Mouse (Mus musculus) forebrain, embryonic 14.5 days (tissue): ENCODE measurements around the gene Olfr1510. TPM values are rescaled to one million over a fixed set of nuclear protein-coding genes. Genes with fewer than 3 reads are reported as not detected.
"Not testable (repeated sequence)": the region's sequence is repeated elsewhere in the genome, so short reads cannot be mapped to it uniquely, and the experiment has no call there.

ENCODE experiments used
- ATAC-seq: fragments of 200-750 bp; cut with Nextera tagmentation; 2 replicates; pipeline ENCODE4 v1.8.0; 2017; ENCODE audit warnings: mild to moderate bottlenecking, moderate library complexity
- DNase-seq: peaks from one replicate; pipeline ENCODE4 v3.0.0-alpha.2; 2015; ENCODE audit warnings: low spot score
- H3K27ac ChIP-seq: fragments of 300-500 bp; sonication (generic); 2 replicates; pipeline ENCODE4 v1.5.1; 2014; ENCODE audit warnings: low read depth, mild to moderate bottlenecking, control low read depth, low read length, moderate library complexity
- H3K27me3 ChIP-seq: fragments of 300-500 bp; sonication (generic); replicated peaks from 2 replicates; pipeline ENCODE4 v1.6.1; 2014; ENCODE audit warnings: low read length, control low read depth, mixed read lengths; ENCODE audit not compliant: control insufficient read depth, insufficient read depth
- H3K36me3 ChIP-seq: fragments of 300-500 bp; sonication (generic); 2 replicates; pipeline ENCODE4 v1.6.1; 2014; ENCODE audit warnings: low read length, control low read depth; ENCODE audit not compliant: control insufficient read depth, insufficient read depth
- H3K4me1 ChIP-seq: fragments of 300-500 bp; sonication (generic); 2 replicates; pipeline ENCODE4 v1.6.1; 2014; ENCODE audit warnings: antibody characterized with exemption, low read length, control low read depth; ENCODE audit not compliant: control insufficient read depth, insufficient read depth
- H3K4me2 ChIP-seq: fragments of 300-500 bp; sonication (generic); 2 replicates; pipeline ENCODE4 v1.6.1; 2014; ENCODE audit warnings: mild to moderate bottlenecking, control low read depth, low read length
- H3K4me3 ChIP-seq: fragments of 300-500 bp; sonication (generic); 2 replicates; pipeline ENCODE4 v1.5.1; 2014; ENCODE audit warnings: low read depth, low read length, control low read depth
- H3K9ac ChIP-seq: fragments of 300-500 bp; sonication (generic); 2 replicates; pipeline ENCODE4 v1.6.1; 2014; ENCODE audit warnings: mild to moderate bottlenecking, low read length, control low read depth, moderate library complexity
- H3K9me3 ChIP-seq: fragments of 300-500 bp; sonication (generic); replicated peaks from 2 replicates; pipeline ENCODE4 v1.6.1; 2016; ENCODE audit warnings: low read length, control low read depth, mixed read lengths; ENCODE audit not compliant: control insufficient read depth
- WGBS: fragments of 180-500 bp; shearing (Covaris S2); extraction: QIAGEN DNeasy Blood & Tissue Kit; methylation state at CpG from one replicate; pipeline ENCODE4 v1.1.7; 2014; 5-methylcytosine and 5-hydroxymethylcytosine counted together
- polyA plus RNA-seq: library from polyadenylated mRNA; unstranded; fragments of >200 nt; fragmentation: Nextera tagmentation; extraction: Ambion mirVana; gene quantifications from 2 replicates; pipeline ENCODE4 v1.2.1, GENCODE M21; 2014

Gene Olfr1510
- polyA plus RNA-seq: not detected in 2 replicates

DNA sequence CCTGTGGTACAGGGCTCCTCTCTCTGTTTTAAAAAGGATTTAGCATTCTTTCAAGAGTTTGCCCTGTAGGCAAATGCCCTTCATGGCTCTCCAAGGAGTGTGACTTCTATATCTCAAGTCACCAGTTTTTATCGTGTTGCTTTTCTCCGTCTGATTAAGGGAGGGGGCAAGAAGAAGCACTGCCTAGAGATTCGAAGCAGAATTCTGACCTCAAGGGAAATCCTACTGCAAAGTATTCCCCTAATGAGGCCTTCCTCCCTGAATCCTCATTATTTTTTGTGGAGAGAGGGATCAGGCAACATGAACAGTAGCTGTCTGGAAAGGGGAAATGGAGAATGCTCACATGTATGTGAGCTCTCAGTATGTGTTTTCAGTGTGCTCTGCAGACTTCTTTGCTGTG is at the start of gene Olfr1510:
Gene Olfr1510 (minus strand): TSS at position 101 of the 400 bp plus-strand sequence.
- no peak for ATAC-seq
- 87% methylated on average over 3 of the region's 3 CpGs for WGBS
- no peaks in the 10 kb centered on the region for H3K27me3 ChIP-seq

DNA sequence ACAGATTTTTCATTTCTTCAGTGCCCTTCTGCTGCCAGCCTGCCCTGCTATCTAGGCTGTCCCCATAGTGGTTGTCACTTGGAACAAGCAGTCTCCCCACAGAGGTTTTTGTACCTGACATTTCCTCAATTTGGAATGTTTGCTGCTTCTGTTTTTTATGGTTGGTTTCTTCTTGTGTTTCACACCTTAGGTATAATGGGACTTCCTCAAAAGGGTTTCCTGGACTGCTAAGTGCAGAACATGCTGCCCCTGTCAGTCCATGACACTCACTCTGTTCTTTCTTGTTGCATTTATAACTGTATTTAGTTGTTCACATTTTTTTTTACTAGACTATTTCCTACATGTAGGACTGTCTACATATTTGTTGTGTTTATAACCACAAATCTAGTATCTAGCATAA is 47.8 kb upstream of the Olfr1510 start:
- H3K4me3 ChIP-seq: no peak overlapping the region
- no peaks in the 10 kb centered on the region for H3K27me3 ChIP-seq
- no peaks in the 10 kb centered on the region for H3K9me3 ChIP-seq
- no peaks in the 10 kb centered on the region for H3K36me3 ChIP-seq
- no peak overlapping the region for H3K9ac ChIP-seq
- H3K4me2 ChIP-seq: no peak overlapping the region
- no peak overlapping the region for H3K27ac ChIP-seq
- ATAC-seq (no peak), DNase-seq (no peak)
- H3K4me1 ChIP-seq: no peaks in the 10 kb centered on the region

More for the DNA sequence above, at the start of gene Olfr1510:
- Histone ChIP-seq H3K4me1 (no peaks in the 10 kb centered on the region), H3K9ac (no peak within 1 kb of the TSS), H3K36me3 (no peaks in the 10 kb centered on the region), H3K9me3 (no peaks in the 10 kb centered on the region), H3K27ac (no peak within 1 kb of the TSS), H3K4me2 (no peak within 1 kb of the TSS), H3K4me3 (no peak within 1 kb of the TSS)
- no peak for DNase-seq

DNA sequence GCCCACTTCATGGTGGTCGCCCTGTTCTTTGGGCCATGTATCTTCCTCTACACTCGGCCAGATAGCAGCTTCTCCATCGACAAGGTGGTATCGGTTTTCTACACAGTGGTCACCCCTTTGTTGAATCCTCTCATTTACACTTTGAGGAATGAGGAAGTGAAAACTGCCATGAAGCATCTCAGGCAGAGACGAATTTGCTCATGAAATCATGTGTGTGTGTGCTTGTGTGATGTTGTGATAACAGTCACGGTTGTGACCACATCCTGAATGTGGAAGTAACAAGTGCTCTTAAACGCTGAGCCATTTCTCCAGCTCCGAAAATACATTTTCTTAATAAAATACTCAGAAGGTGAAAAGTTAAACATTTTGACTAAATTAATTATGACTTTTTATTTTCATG is 37.0 kb upstream of the Olfr1510 start:
- Histone ChIP-seq H3K4me3 (no peak overlapping the region), H3K9ac (no peak overlapping the region), H3K27ac (no peak overlapping the region), H3K36me3 (no peaks in the 10 kb centered on the region), H3K27me3 (no peaks in the 10 kb centered on the region), H3K9me3 (no peaks in the 10 kb centered on the region), H3K4me1 (no peaks in the 10 kb centered on the region), H3K4me2 (no peak overlapping the region)
- ATAC-seq: no peak
- DNase-seq: no peak
- WGBS: 94% methylated on average over 8 of the region's 8 CpGs

DNA sequence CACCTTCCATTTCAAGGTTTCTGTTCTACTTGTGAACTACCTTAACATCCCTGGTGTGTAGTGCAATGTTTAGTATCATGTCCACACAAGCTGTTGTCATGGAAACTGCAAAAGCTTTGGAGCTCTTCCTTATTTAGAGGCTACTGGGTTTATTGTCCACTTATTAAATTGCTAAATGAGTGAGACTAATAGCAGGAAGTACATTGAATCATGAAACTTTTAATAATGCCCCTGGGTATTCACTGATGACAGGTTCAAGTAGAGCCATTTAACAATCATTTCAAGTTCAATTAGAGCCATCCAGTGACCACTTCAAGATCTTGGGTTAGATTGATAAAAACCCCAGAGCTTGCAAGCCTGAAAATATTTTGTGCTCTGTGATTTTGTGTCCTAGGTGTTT is 28.5 kb upstream of the Olfr1510 start, which contains the start of gene Olfr1509:
Gene Olfr1509 (plus strand): TSS at position 301 of the 400 bp plus-strand sequence.
- no peak within 1 kb of the TSS for H3K4me2 ChIP-seq
- no peak within 1 kb of the TSS for H3K4me3 ChIP-seq
- no peaks in the 10 kb centered on the region for H3K9me3 ChIP-seq
- no peak for ATAC-seq
- H3K4me1 ChIP-seq: no peaks in the 10 kb centered on the region
- H3K27ac ChIP-seq: no peak within 1 kb of the TSS
- no peaks in the 10 kb centered on the region for H3K27me3 ChIP-seq
- no peak within 1 kb of the TSS for H3K9ac ChIP-seq
- DNase-seq: no peak
- no peaks in the 10 kb centered on the region for H3K36me3 ChIP-seq

DNA sequence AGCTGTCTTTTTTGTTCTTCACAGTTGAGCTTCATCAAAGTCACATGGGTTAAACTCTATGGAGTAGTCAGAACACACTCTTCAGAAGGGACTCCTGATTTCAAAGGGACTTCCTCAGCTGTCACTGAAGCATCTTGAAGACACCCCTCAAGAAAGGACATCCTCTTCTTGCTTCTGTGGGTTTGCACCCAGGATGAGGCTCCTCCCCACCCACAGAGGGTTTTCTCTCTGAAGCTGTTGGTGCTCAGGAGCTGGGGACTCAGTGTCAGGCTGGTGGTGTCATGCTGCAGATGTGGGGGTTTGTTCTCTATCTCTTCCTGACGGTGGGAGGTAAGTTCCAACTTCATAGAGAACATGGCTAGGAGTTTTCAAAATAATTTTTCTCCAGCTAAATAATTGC is 13.5 kb upstream of the Olfr1510 start:
- no peak overlapping the region for H3K4me2 ChIP-seq
- WGBS: 96% methylated on average over 1 of the region's 1 CpGs

DNA sequence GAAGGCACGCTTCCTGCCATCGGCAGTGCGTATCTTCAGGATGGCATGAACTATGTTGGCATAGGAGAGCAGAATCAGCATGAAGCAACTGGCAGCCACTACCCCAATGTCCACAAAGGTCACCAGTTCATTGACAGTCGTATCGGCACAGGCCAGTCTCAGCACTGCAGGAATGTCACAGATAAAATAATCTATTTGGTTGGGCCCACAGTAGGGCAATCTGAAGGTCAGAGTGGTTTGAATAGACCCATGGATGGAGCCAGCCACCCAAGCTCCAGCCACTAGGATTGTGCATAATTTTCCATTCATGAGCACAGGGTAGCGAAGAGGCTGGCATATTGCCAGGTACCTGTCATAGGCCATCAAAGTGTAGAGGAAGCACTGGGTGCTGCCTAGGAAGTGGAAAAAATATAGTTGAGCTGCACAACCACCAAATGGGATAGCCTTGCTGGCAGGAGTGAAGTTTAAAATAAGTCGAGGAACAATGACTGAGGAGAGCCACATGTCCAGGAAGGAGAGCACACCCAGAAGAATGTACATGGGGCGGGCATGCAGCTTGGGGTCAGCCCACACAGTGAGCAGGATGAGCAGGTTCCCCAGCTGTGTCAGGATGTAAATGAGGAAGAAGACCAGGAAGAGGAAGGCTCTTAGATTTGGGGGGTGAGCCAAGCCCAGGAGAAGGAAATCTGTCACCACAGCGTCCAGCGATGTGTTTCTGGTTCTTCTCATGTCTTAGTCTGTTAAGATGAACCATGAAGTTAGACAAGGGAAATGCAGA is 3.8 kb downstream of the Olfr1510 start:
- not testable (repeated sequence) for H3K9me3 ChIP-seq, H3K4me3 ChIP-seq, H3K4me2 ChIP-seq, H3K27me3 ChIP-seq, H3K27ac ChIP-seq, DNase-seq, H3K36me3 ChIP-seq, H3K4me1 ChIP-seq, H3K9ac ChIP-seq, ATAC-seq
- 83% methylated on average over 7 of the region's 10 CpGs for WGBS

More for the DNA sequence above, 13.5 kb upstream of the Olfr1510 start:
- no peaks in the 10 kb centered on the region for H3K36me3 ChIP-seq
- H3K4me3 ChIP-seq: no peak overlapping the region
- no peaks in the 10 kb centered on the region for H3K9me3 ChIP-seq
- H3K27ac ChIP-seq: no peak overlapping the region
- ATAC-seq (no peak), DNase-seq (no peak)
- H3K9ac ChIP-seq: no peak overlapping the region
- H3K4me1 ChIP-seq: no peaks in the 10 kb centered on the region
- no peaks in the 10 kb centered on the region for H3K27me3 ChIP-seq

DNA sequence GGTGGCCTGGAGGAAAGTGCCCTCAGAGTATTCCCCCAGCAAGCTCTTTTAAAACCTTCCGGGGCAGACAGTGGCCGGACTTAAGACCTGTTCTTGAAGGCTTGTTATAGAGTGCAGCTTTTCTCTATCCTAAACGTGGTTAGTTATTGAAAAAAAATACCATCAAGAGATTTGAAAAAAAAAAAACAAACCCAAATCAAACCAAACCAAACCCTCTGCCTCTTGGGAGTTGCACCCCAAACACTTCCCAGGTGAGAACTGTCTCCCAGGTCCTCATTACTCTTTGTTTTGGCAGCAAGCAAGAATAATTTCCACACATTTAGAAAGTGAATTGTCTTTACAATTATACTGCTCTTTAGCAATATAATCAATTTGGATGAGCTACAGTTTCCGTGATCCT is 16.9 kb downstream of the Olfr1510 start, which contains the start of gene Olfr1511:
Gene Olfr1511 (minus strand): TSS at position 101 of the 400 bp plus-strand sequence.
- no peak within 1 kb of the TSS for H3K4me2 ChIP-seq
- no peak within 1 kb of the TSS for H3K4me3 ChIP-seq
- H3K9me3 ChIP-seq: no peaks in the 10 kb centered on the region
- DNase-seq: no peak
- no peaks in the 10 kb centered on the region for H3K27me3 ChIP-seq
- WGBS: 82% methylated on average over 4 of the region's 4 CpGs
- no peak within 1 kb of the TSS for H3K9ac ChIP-seq
- H3K36me3 ChIP-seq: no peaks in the 10 kb centered on the region
- ATAC-seq: no peak
- no peaks in the 10 kb centered on the region for H3K4me1 ChIP-seq
- H3K27ac ChIP-seq: no peak within 1 kb of the TSS

DNA sequence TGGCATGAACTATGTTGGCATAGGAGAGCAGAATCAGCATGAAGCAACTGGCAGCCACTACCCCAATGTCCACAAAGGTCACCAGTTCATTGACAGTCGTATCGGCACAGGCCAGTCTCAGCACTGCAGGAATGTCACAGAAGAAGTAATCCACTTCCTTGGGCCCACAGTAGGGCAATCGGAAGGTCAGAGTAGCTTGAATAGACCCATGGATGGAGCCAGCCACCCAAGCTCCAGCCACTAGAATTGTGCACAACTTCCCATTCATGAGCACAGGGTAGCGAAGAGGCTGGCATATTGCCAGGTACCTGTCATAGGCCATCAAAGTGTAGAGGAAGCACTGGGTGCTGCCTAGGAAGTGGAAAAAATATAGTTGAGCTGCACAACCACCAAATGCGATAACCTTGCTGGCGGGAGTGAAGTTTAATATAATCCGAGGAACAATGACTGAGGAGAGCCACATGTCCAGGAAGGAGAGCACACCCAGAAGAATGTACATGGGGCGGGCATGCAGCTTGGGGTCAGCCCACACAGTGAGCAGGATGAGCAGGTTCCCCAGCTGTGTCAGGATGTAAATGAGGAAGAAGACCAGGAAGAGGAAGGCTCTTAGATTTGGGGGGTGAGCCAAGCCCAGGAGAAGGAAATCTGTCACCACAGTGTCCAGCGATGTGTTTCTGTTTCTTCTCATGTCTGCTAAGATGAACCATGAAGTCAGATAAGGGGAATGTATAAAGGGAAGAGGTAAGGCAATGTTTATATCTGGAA is 23.9 kb downstream of the Olfr1510 start:
- WGBS: 88% methylated on average over 9 of the region's 9 CpGs
- H3K9ac ChIP-seq, DNase-seq, H3K36me3 ChIP-seq, H3K4me3 ChIP-seq, H3K4me2 ChIP-seq, H3K27ac ChIP-seq, H3K9me3 ChIP-seq, ATAC-seq, H3K4me1 ChIP-seq, H3K27me3 ChIP-seq: not testable (repeated sequence)

DNA sequence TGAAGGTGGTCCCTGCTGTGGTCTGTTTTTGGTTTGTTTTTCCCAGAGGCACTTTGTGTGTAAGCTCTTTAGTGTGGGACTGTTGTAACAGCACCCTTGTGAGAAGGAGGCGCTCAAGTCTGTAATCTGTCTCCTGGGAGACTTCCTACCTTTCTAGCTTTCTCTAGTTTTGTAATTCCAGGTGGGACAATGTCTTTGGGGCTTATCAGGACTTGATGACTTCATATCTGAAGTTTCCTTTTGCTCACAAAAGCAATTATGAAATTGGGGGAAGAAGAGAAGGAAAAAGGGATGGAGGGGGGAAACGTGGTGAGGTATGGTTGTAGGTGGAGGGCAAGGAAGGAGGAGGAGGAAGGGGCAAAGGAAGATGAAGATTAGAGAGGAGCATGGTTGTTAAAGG is 35.1 kb downstream of the Olfr1510 start, which contains the start of gene Olfr1512:
Gene Olfr1512 (minus strand): TSS at position 101 of the 400 bp plus-strand sequence.
- Histone ChIP-seq H3K27ac (no peak within 1 kb of the TSS), H3K4me2 (no peak within 1 kb of the TSS), H3K27me3 (no peaks in the 10 kb centered on the region), H3K4me1 (no peaks in the 10 kb centered on the region), H3K36me3 (no peaks in the 10 kb centered on the region), H3K9ac (no peak within 1 kb of the TSS), H3K9me3 (no peaks in the 10 kb centered on the region), H3K4me3 (no peak within 1 kb of the TSS)
- 71% methylated on average over 2 of the region's 2 CpGs for WGBS
- DNase-seq: no peak
- ATAC-seq: no peak
